Mouse (Mus musculus): ENCODE measurements around the gene Gpsm1. TPM values are rescaled to one million over a fixed set of nuclear protein-coding genes. Genes with fewer than 3 reads are reported as not detected.
A peak's percentile ranks its signal among the peaks of the same experiment; 100 is the strongest.
"Not testable (repeated sequence)": the region's sequence is repeated elsewhere in the genome, so short reads cannot be mapped to it uniquely, and the experiment has no call there.

Gene Gpsm1
- polyA plus RNA-seq, 1 experiment = 357 TPM

GRCm38 (mm10) chr2:26368572-26368971 is 53.3 kb downstream of the Gpsm1 start:
- 75% methylated on average over 1 of the region's 1 CpGs for WGBS
- no peak overlapping the region for H3K4me3 ChIP-seq (ENCODE audit: insufficient read depth, low read depth, low read length)
- H3K4me1 ChIP-seq (ENCODE audit: control insufficient read depth, insufficient read depth, low read length) = no peaks in the 10 kb centered on the region
- TF ChIP-seq POLR2A (IDR thresholded peaks at IDR 0.05; ENCODE audit: insufficient read depth, low read depth, low read length) (no peak), CTCF (IDR thresholded peaks at IDR 0.05; ENCODE audit: insufficient read depth, low read depth, low read length) (no peak)
- no peak overlapping the region for H3K27ac ChIP-seq (ENCODE audit: insufficient read depth, low read depth, low read length)

- 94% methylated on average over 8 of the region's 8 CpGs for WGBS
- TF ChIP-seq CTCF (IDR thresholded peaks at IDR 0.05; ENCODE audit: insufficient read depth, low read depth, low read length) (no peak), POLR2A (IDR thresholded peaks at IDR 0.05; ENCODE audit: insufficient read depth, low read depth, low read length) (no peak)
- Histone ChIP-seq H3K27ac (ENCODE audit: insufficient read depth, low read depth, low read length) (no peak overlapping the region), H3K4me1 (ENCODE audit: control insufficient read depth, insufficient read depth, low read length) (no peaks in the 10 kb centered on the region), H3K4me3 (ENCODE audit: insufficient read depth, low read depth, low read length) (no peak overlapping the region)
These were observed 57.1 kb downstream of the Gpsm1 start for GRCm38 (mm10) chr2:26372396-26372795.

- peak within 1 kb of the TSS; percentile 58 for H3K4me3 ChIP-seq (ENCODE audit: insufficient read depth, low read depth, low read length)
- TF ChIP-seq CTCF (IDR thresholded peaks at IDR 0.05; ENCODE audit: insufficient read depth, low read depth, low read length) (no peak), POLR2A (IDR thresholded peaks at IDR 0.05; ENCODE audit: insufficient read depth, low read depth, low read length) (no peak)
- WGBS = under 1% methylated on average over 38 of the region's 38 CpGs
- H3K27ac ChIP-seq (ENCODE audit: insufficient read depth, low read depth, low read length) = no peak within 1 kb of the TSS
- no peaks in the 10 kb centered on the region for H3K4me1 ChIP-seq (ENCODE audit: control insufficient read depth, insufficient read depth, low read length)
These were observed 64.9 kb downstream of the Gpsm1 start, which contains the start of gene Snapc4 for GRCm38 (mm10) chr2:26380131-26380771. Snapc4 (minus strand) TSS chr2:26380653.

GRCm38 (mm10) chr2:26380871-26381270 is 65.6 kb downstream of the Gpsm1 start:
- 32% methylated on average over 6 of the region's 6 CpGs for WGBS
- not testable (repeated sequence) for H3K27ac ChIP-seq (ENCODE audit: insufficient read depth, low read depth, low read length); H3K4me1 ChIP-seq (ENCODE audit: control insufficient read depth, insufficient read depth, low read length)
- H3K4me3 ChIP-seq (ENCODE audit: insufficient read depth, low read depth, low read length) = peak overlapping the region; percentile 58

- H3K4me1 ChIP-seq (ENCODE audit: control insufficient read depth, insufficient read depth, low read length) = peaks cover 15% of the 10 kb centered on the region
- TF ChIP-seq CTCF (IDR thresholded peaks at IDR 0.05; ENCODE audit: insufficient read depth, low read depth, low read length) (no peak), POLR2A (IDR thresholded peaks at IDR 0.05; ENCODE audit: insufficient read depth, low read depth, low read length) (no peak)
- WGBS = 80% methylated on average over 3 of the region's 3 CpGs
- H3K4me3 ChIP-seq (ENCODE audit: insufficient read depth, low read depth, low read length) = no peak overlapping the region
- H3K27ac ChIP-seq (ENCODE audit: insufficient read depth, low read depth, low read length) = no peak overlapping the region
These were observed 72.4 kb downstream of the Gpsm1 start for GRCm38 (mm10) chr2:26387713-26388112.

GRCm38 (mm10) chr2:26388682-26389153 is 73.4 kb downstream of the Gpsm1 start:
- no peak overlapping the region for H3K27ac ChIP-seq (ENCODE audit: insufficient read depth, low read depth, low read length)
- peak overlapping the region; percentile 73 for H3K4me3 ChIP-seq (ENCODE audit: insufficient read depth, low read depth, low read length)
- TF ChIP-seq CTCF (IDR thresholded peaks at IDR 0.05; ENCODE audit: insufficient read depth, low read depth, low read length) (no peak), POLR2A (IDR thresholded peaks at IDR 0.05; ENCODE audit: insufficient read depth, low read depth, low read length) (no peak)
- H3K4me1 ChIP-seq (ENCODE audit: control insufficient read depth, insufficient read depth, low read length) = peaks cover 15% of the 10 kb centered on the region
- under 1% methylated on average over 45 of the region's 45 CpGs for WGBS

- Histone ChIP-seq H3K4me3 (ENCODE audit: insufficient read depth, low read depth, low read length) (peak within 1 kb of the TSS; percentile 73), H3K4me1 (ENCODE audit: control insufficient read depth, insufficient read depth, low read length) (peaks cover 15% of the 10 kb centered on the region), H3K27ac (ENCODE audit: insufficient read depth, low read depth, low read length) (no peak within 1 kb of the TSS)
- TF ChIP-seq POLR2A (IDR thresholded peaks at IDR 0.05; ENCODE audit: insufficient read depth, low read depth, low read length) (peak; percentile 87), CTCF (IDR thresholded peaks at IDR 0.05; ENCODE audit: insufficient read depth, low read depth, low read length) (no peak)
- WGBS = under 1% methylated on average over 58 of the region's 60 CpGs
These were observed 73.9 kb downstream of the Gpsm1 start, which contains the start of the genes Entr1 and Pmpca for GRCm38 (mm10) chr2:26389154-26389690. Entr1 (minus strand) TSS chr2:26389316. Pmpca (plus strand) TSS chr2:26389339.

GRCm38 (mm10) chr2:26390954-26391353 is 75.6 kb downstream of the Gpsm1 start:
- Histone ChIP-seq H3K27ac (ENCODE audit: insufficient read depth, low read depth, low read length) (no peak overlapping the region), H3K4me1 (ENCODE audit: control insufficient read depth, insufficient read depth, low read length) (peaks cover 15% of the 10 kb centered on the region), H3K4me3 (ENCODE audit: insufficient read depth, low read depth, low read length) (no peak overlapping the region)
- 78% methylated on average over 3 of the region's 3 CpGs for WGBS
- TF ChIP-seq CTCF (IDR thresholded peaks at IDR 0.05; ENCODE audit: insufficient read depth, low read depth, low read length) (no peak), POLR2A (IDR thresholded peaks at IDR 0.05; ENCODE audit: insufficient read depth, low read depth, low read length) (no peak)

- Histone ChIP-seq H3K27ac (ENCODE audit: insufficient read depth, low read depth, low read length) (no peak overlapping the region), H3K4me1 (ENCODE audit: control insufficient read depth, insufficient read depth, low read length) (peaks cover 15% of the 10 kb centered on the region), H3K4me3 (ENCODE audit: insufficient read depth, low read depth, low read length) (no peak overlapping the region)
- TF ChIP-seq CTCF (IDR thresholded peaks at IDR 0.05; ENCODE audit: insufficient read depth, low read depth, low read length) (no peak), POLR2A (IDR thresholded peaks at IDR 0.05; ENCODE audit: insufficient read depth, low read depth, low read length) (no peak)
- WGBS = 91% methylated on average over 6 of the region's 6 CpGs
These were observed 76.3 kb downstream of the Gpsm1 start for GRCm38 (mm10) chr2:26391617-26392016.

Other genes starting within 250 kb of the Gpsm1 start
- gene Nacc2, start 192.3 kb upstream of the Gpsm1 start, polyA plus RNA-seq (2012; ENCODE audit: insufficient read depth, insufficient read length, low replicate concordance, missing spikeins) = 71.7 TPM in 1 of 2 replicates, not detected in the other
- gene Lhx3, start 107.2 kb upstream of the Gpsm1 start, polyA plus RNA-seq (2012; ENCODE audit: insufficient read depth, insufficient read length, low replicate concordance, missing spikeins) = not detected in 2 replicates
- not detected in 2 replicates for gene Qsox2, start 78.0 kb upstream of the Gpsm1 start, polyA plus RNA-seq (2012; ENCODE audit: insufficient read depth, insufficient read length, low replicate concordance, missing spikeins)
- gene Ccdc187, start 21.0 kb upstream of the Gpsm1 start, polyA plus RNA-seq (2012; ENCODE audit: insufficient read depth, insufficient read length, low replicate concordance, missing spikeins) = not detected in 2 replicates
- gene Dnlz, start 36.6 kb downstream of the Gpsm1 start, polyA plus RNA-seq (2012; ENCODE audit: insufficient read depth, insufficient read length, low replicate concordance, missing spikeins) = not detected in 2 replicates
- not detected in 2 replicates for gene Card9, start 45.4 kb downstream of the Gpsm1 start, polyA plus RNA-seq (2012; ENCODE audit: insufficient read depth, insufficient read length, low replicate concordance, missing spikeins)
- not detected in 2 replicates for gene Snapc4, start 65.1 kb downstream of the Gpsm1 start, polyA plus RNA-seq (2012; ENCODE audit: insufficient read depth, insufficient read length, low replicate concordance, missing spikeins)
- gene Entr1, start 73.8 kb downstream of the Gpsm1 start, polyA plus RNA-seq (2012; ENCODE audit: insufficient read depth, insufficient read length, low replicate concordance, missing spikeins) = not detected in 2 replicates
- 415 TPM in 1 of 2 replicates, not detected in the other for gene Pmpca, start 73.8 kb downstream of the Gpsm1 start, polyA plus RNA-seq (2012; ENCODE audit: insufficient read depth, insufficient read length, low replicate concordance, missing spikeins)
- not detected in 2 replicates for gene Inpp5e, start 93.7 kb downstream of the Gpsm1 start, polyA plus RNA-seq (2012; ENCODE audit: insufficient read depth, insufficient read length, low replicate concordance, missing spikeins)
- 122 TPM in 1 of 2 replicates, not detected in the other for gene Sec16a, start 129.7 kb downstream of the Gpsm1 start, polyA plus RNA-seq (2012; ENCODE audit: insufficient read depth, insufficient read length, low replicate concordance, missing spikeins)
- 48.1 TPM in 1 of 2 replicates, not detected in the other for gene Notch1, start 201.1 kb downstream of the Gpsm1 start, polyA plus RNA-seq (2012; ENCODE audit: insufficient read depth, insufficient read length, low replicate concordance, missing spikeins)